Mouse (Mus musculus) neural tube, embryonic 12.5 days (tissue): Measurements from ENCODE around the gene Tbxas1. TPM values are rescaled to one million over a fixed set of nuclear protein-coding genes. Genes with fewer than 3 reads are reported as not detected.

ENCODE experiments used
- polyA plus RNA-seq: library from polyadenylated mRNA; unstranded; fragments of >200 nt; fragmentation: Nextera tagmentation; extraction: Ambion mirVana; gene quantifications from 2 replicates; pipeline ENCODE4 v1.2.1, GENCODE M21; 2016

Tbxas1 gene
- polyA plus RNA-seq, 1 experiment from 2014 or later: 2.3 TPM

Other genes with a start within 250 kb of the Tbxas1 start
- 0.14 TPM in 1 of 2 replicates, not detected in the other for gene Klrg2, start 238.2 kb upstream of the Tbxas1 start, polyA plus RNA-seq
- gene Clec2l, start 212.3 kb upstream of the Tbxas1 start, polyA plus RNA-seq: 7.3 and 7.8 TPM in 2 replicates
- 32.7 and 38.8 TPM in 2 replicates for gene Hipk2, start 761 bp downstream of the Tbxas1 start, polyA plus RNA-seq
- gene Parp12, start 242.9 kb downstream of the Tbxas1 start, polyA plus RNA-seq: 4.0 and 4.8 TPM in 2 replicates